Mouse (Mus musculus): ENCODE data around the gene Mettl11b.

DNA sequence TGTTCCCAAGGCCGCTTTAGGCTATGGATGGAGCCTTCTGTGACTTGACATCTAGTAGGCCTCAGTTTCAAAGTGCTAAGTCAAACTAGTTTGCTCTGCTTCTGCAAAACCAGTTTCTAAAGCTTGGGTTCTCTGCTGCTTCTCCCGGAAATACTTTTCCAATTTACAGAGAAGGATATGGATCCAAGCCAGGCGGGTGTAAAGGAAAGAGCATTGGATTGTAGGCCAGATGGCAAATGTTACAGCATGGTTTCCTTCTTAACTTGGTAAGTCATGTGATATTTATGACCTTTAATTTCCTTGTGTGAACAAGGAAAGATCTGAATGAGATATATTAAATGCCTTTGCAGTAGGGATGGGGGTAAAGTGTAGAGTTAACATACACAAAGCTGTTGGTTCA lies 52.2 kb downstream of the Mettl11b start:
- TF ChIP-seq CTCF (IDR thresholded peaks at IDR 0.05; ENCODE audit: insufficient read depth, low read length) (no peak), POLR2A (IDR thresholded peaks at IDR 0.05; ENCODE audit: borderline replicate concordance, extremely low read depth, low read depth, low read length) (no peak)

All from lung, adult 2 months (tissue).